Mouse (Mus musculus) Patski (cell line): ENCODE measurements around the gene Eif2b3. TPM values are rescaled to one million over a fixed set of nuclear protein-coding genes. Genes with fewer than 3 reads are reported as not detected.
A peak's percentile ranks its signal among the peaks of the same experiment; 100 is the strongest.

Experiments used
- ATAC-seq: fragments of 100-300 bp; one replicate; pipeline ENCODE4 v1.8.0; 2021
- CTCF ChIA-PET: fragments of 350-600 bp; sonication (Branson Sonifier 250); formaldehyde crosslinking; loops from one replicate; lab custom pipeline; 2022; ENCODE audit warnings: inconsistent platforms; lab: Charles Lee
- POLR2A ChIA-PET: fragments of 350-600 bp; sonication (Branson Sonifier 250); formaldehyde crosslinking; loops from one replicate; lab custom pipeline; 2022; ENCODE audit warnings: antibody characterized with exemption, inconsistent platforms; lab: Charles Lee
- DNase-seq: peaks from one replicate; pipeline ENCODE4 v3.0.0-alpha.2; 2011; ENCODE audit warnings: low read depth, low spot score
- H3K27me3 ChIP-seq: fragments of 371-371 bp; one replicate; pipeline ENCODE4 v1.5.1; 2021
- CTCF ChIP-seq: fragments of 100-300 bp; IDR thresholded peaks from one replicate; pipeline ENCODE4 v1.5.1; 2021
- in situ Hi-C: fragments of 300-500 bp; cut with MboI; formaldehyde crosslinking; loops from 3 replicates; pipeline ENCODE4 v1.11.1; 2018; ENCODE audit warnings: low pct_unique_long_range_greater_than_20kb, mixed read lengths
- polyA plus RNA-seq: library from polyadenylated mRNA; unstranded; gene quantifications from one replicate; pipeline ENCODE4 v1.2.3, GENCODE M21; 2021

Gene Eif2b3
- polyA plus RNA-seq, 1 experiment from 2014 or later = 23.1 TPM

DNA sequence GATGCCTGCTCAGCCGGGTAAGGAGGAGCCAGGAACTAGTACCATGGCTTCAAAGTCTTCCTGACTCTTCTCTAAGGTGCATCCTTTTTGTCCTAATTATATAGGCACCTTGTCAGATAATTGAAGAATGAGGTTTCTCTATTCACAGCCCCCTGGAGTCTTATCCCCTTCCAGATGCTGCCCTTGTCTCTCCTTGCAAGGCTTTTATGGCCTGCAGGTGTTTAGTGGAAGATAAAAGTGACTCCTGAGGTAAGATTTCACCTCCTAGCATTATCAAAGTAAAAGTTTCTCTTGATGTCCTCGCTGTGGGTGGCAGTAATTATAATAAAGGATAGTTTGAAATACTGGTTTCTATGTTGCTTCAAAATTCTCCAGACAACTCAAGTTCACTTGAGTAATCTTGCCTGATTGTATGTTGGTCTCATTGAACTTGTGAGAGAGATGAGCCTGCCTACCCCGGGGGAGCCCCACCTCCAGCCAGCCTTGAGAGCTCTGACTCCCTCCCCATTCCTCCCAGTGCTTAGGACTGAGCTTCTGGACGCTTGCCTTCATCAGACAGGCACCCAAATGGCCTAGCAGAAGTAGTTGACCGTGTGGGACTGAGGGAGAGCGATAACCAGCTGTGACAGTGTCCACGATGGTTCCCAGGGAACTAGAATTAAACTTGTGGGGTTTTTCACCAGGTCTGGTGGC lies 68.9 kb downstream of the Eif2b3 start:
- no peak for ATAC-seq
- ChIA-PET CTCF (no interaction called here), POLR2A (no interaction called here)
- in situ Hi-C loops = no loop called here
- H3K27me3 ChIP-seq = no peaks in the 10 kb centered on the region
- no peak for DNase-seq
- no peak for TF ChIP-seq CTCF

DNA sequence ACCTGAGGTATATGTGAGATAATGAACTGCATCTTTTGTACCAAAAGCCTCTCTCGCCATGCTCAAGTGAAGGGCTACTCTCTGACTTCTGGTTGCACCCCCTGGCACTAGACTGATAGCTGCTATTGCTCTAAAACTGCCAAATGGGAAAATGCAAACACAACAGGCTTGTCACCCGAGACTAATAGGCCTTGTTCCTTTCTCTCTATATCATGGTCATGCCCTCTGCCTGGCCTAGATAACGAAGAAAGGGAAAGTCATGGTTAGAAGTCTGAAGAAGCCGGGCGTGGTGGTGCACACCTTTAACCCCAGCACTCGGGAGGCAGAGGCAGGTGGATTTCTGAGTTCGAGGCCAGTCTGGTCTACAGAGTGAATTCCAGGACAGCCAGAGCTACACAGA lies 71.4 kb downstream of the Eif2b3 start:
- H3K27me3 ChIP-seq = no peaks in the 10 kb centered on the region
- ATAC-seq (no peak), DNase-seq (no peak)
- TF ChIP-seq CTCF = no peak
- ChIA-PET CTCF (interaction anchor here (1.3 kb wide), 1 partner anchor 11 kb away, joined by 3 read pairs; no protein-coding TSS in a partner anchor), POLR2A (interaction anchor here (0.9 to 1.1 kb wide), 2 partner anchors 14 to 30 kb away, joined by 3 to 5 read pairs; no protein-coding TSS in a partner anchor)
- in situ Hi-C loops = no loop called here

DNA sequence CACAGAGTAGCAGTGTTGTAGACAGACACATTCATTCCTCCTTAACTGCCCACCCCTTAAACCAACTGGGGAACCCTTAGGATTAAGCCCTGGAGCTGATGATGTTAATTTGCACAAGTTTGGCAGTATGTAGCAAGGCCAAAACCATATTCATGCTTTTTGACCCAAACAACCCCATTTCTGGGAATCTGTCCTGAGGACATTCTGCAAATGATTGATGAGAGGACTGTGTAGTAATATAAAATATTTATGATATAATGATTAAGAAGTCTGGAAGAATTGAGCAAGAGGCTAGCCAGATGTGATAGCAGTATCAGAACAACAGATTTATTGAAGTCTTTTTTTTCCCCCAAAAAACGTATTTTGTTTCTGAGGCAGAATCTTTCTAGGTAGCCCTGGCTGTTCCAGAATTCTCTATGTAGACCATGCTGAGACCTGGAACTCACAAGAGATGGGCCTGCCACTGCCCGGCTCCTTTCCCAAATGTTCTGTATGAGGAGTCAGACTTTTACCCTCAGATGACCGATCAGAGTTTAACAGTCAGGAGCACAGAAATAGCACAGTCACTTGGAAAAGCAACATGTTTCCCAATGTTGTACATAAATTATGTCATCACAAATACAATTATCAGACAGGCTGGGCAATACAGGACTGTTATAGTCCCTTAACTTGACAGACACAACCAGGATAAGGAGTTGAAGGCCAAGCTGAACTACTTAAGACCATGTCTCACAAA lies 75.6 kb downstream of the Eif2b3 start:
- ChIA-PET POLR2A (interaction anchor here (0.6 kb wide), 1 partner anchor 48 kb away, joined by 6 read pairs; no protein-coding TSS in a partner anchor), CTCF (no interaction called here)
- ATAC-seq = no peak

DNA sequence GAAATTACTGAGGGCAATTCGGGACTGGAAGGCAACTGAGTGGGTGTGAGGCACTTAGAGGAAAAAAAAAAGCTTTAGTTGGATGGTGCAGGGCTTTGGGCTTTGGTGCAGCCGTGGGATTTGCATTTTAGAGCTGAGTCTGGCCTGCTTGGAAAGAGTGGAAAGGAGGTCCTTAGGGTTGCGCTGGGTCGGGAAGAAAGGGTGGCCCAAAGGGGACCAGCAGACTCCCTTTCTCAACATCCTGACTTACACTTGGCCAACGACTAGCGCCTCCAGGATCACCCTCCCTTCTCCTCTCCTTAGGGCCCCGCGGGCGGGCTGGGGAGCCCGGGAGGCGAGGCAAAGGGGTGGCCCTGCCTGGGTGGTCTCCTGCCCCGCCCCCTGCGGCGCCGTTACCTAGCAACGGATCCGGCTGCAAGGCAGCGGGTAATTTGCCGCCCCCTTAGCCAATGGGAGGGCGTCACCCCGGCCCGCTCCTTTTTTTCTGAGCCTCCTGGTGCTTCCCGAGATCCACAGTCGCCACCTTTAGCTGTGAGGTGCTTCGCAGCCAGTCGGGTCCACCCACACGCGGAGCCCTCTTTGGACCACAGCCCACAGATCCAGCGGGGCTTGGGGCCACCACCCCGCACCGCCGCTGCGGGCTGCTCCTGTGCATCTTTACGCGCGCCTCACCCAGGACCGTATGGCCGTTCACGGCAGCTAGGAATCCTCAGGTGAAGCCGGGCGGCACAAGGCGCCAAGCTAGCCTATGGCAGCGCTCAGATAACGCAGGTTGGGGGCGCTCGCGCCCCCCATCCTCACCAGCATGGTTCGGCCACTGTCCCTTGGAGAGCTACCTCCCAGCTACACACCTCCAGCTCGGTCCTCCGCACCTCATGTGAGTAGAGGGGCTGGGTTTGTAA lies 76.6 kb downstream of the Eif2b3 start, which contains the start of gene Ptch2:
Ptch2 (plus strand) TSS at position 525 of the 902 bp plus-strand sequence.
- no peaks in the 10 kb centered on the region for H3K27me3 ChIP-seq
- in situ Hi-C loops = no loop called here
- DNase-seq = no peak
- TF ChIP-seq CTCF = no peak
- CTCF ChIA-PET = no interaction called here
- POLR2A ChIA-PET = no interaction called here
- peak; percentile 31 for ATAC-seq

More for the DNA sequence above, 75.6 kb downstream of the Eif2b3 start:
- no peak for TF ChIP-seq CTCF
- no peaks in the 10 kb centered on the region for H3K27me3 ChIP-seq
- DNase-seq = no peak
- in situ Hi-C loops = no loop called here

DNA sequence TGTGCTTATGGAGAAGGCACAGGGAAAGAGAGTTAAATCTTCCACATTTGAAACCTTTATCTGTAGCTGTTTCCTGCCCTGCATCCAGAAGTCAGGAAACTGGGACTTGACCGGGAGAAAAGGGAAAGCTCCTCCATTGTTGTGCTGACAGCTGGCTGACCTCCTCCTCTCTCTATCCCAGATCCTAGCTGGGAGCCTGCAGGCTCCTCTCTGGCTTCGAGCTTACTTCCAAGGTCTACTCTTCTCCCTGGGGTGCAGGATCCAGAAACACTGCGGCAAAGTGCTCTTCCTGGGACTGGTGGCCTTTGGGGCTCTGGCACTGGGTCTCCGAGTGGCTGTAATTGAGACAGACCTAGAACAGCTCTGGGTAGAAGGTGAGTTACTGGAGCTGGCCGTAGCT lies 77.5 kb downstream of the Eif2b3 start:
- POLR2A ChIA-PET = no interaction called here
- no peaks in the 10 kb centered on the region for H3K27me3 ChIP-seq
- no peak for ATAC-seq
- no peak for TF ChIP-seq CTCF
- in situ Hi-C loops = no loop called here
- CTCF ChIA-PET = no interaction called here
- no peak for DNase-seq

DNA sequence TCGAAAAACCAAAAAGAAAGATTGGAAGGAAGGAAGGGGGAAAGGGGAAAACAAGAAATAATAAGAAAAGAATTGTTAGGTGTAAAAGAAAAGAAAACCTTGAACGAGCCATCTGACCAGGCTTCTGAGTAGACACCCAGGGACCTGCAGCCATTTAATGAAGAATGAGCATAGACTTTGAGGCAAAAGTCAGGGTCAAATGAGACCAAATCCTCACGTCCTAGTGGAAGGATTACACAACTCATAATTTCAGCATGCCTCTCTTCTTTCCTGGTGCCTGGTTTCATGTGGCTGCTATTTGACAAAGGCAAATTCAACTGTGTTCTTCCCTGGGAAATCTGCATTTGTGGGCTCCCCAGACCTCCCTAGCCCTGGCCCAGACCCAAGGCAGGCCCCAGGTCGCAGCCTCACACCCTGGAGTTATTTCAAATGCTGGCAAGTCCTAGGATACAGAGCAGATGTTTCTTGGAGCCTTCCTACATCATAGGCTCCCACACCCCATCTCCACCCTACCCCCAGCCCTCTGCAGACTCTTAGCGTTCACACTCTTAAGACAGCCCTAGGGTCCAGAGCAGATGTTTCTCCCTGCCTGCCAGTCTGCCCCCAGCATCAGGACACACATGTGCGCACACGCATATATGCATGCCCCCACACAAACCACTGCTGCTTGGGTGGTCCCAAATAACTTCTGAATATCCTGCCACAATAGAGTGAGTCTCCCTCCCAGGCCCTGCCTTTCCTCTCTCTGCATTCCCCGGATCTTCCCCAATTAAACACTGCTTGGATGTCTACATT lies 79.0 kb downstream of the Eif2b3 start:
- in situ Hi-C loops = no loop called here
- no peak for DNase-seq
- ATAC-seq = no peak
- POLR2A ChIA-PET = no interaction called here
- TF ChIP-seq CTCF = no peak
- H3K27me3 ChIP-seq = no peaks in the 10 kb centered on the region
- CTCF ChIA-PET = no interaction called here

DNA sequence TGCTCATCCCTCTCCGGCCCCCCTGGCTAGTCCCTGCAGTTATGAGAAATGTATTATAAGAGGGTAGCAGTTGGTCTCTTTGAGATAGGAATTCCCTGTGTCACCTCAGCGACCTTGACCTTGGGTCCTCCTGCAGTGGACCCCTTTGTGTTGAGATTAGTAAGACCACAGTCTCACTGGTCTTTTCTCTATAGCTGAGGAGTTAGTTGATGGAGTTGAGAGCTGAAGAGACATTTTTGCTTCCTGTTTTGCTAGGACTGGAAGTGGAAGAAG lies 79.5 kb downstream of the Eif2b3 start:
- TF ChIP-seq CTCF = no peak
- ChIA-PET CTCF (no interaction called here), POLR2A (no interaction called here)

DNA sequence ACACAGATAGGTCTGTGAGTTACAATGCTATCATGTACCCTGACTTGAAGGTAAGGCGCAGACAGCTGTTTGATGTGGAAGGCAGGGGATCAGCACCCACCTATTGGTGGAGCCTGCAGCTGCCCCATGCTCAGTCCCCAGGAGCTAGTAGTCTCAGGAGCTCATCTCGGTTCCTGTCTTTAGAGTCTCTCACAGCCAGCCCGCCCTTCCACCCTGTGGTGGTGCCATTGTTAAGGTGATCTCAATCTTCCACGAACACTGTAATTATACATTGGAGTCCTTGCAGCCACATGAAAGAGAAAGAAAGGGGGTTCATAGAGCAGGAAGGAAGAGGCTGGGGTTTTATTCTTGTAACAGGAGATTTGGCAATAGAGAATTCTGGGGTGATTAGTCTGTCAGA lies 80.8 kb downstream of the Eif2b3 start:
- DNase-seq (no peak), ATAC-seq (no peak)
- H3K27me3 ChIP-seq = no peaks in the 10 kb centered on the region
- POLR2A ChIA-PET = no interaction called here
- CTCF ChIA-PET = no interaction called here
- in situ Hi-C loops = no loop called here
- TF ChIP-seq CTCF = no peak

More for the DNA sequence above, 79.5 kb downstream of the Eif2b3 start:
- in situ Hi-C loops = no loop called here
- ATAC-seq = no peak
- no peak for DNase-seq
- H3K27me3 ChIP-seq = no peaks in the 10 kb centered on the region

DNA sequence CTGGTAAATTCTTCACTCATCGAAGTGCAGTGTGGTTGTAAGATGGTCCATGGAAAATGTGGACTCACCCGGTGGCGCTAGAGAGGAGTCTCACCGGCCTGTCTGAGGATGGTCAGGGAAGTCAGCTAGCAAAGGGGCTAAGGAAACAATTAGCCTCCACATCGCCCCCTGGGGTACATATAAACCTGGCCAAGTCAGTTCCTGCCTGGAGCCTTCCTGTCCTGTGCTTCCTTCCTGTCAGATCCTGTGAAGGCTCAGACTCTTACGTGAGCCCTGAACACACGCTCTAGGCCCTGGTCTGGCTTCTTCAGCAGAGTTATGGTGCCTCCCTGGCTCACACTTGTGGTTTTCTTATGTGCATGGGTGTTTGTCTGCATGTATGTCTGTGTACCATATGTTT lies 82.0 kb downstream of the Eif2b3 start:
- ChIA-PET POLR2A (no interaction called here), CTCF (interaction anchor here (1.2 kb wide), 1 partner anchor 20 kb away, joined by 3 read pairs; no protein-coding TSS in a partner anchor)
- H3K27me3 ChIP-seq = no peaks in the 10 kb centered on the region
- in situ Hi-C loops = no loop called here
- ATAC-seq = no peak
- no peak for TF ChIP-seq CTCF
- no peak for DNase-seq

DNA sequence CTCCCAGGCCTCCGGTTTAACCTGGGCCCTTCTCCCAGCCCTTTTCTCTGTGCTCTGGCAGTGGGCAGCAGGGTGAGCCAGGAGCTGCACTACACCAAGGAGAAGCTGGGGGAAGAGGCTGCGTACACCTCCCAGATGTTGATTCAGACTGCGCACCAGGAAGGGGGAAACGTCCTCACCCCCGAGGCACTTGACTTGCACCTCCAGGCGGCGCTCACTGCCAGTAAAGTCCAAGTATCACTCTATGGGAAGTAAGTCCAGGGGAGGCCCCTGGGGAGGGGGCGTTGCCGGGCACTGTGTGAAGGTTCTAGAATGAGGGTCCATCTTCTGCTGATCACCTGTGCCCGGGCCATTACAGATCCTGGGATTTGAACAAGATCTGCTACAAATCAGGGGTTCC lies 85.5 kb downstream of the Eif2b3 start:
- in situ Hi-C loops = no loop called here
- ATAC-seq (no peak), DNase-seq (no peak)
- H3K27me3 ChIP-seq = no peaks in the 10 kb centered on the region
- ChIA-PET POLR2A (no interaction called here), CTCF (no interaction called here)
- TF ChIP-seq CTCF = no peak
